Mouse (Mus musculus) small intestine, adult 2 months (tissue): ENCODE measurements around the gene Muc13. TPM values are rescaled to one million over a fixed set of nuclear protein-coding genes. Genes with fewer than 3 reads are reported as not detected.

Experiments used
- H3K27ac ChIP-seq: fragments of 200-500 bp; 2 replicates; pipeline ENCODE4 v1.5.1; 2012; ENCODE audit warnings: low read depth, low read length, control low read depth, inconsistent platforms; ENCODE audit not compliant: insufficient read depth
- H3K27me3 ChIP-seq: fragments of 200-500 bp; 2 replicates; pipeline ENCODE4 v1.6.1; 2012; ENCODE audit warnings: mild to moderate bottlenecking, moderate library complexity, low read length, inconsistent platforms; ENCODE audit not compliant: control insufficient read depth, insufficient read depth
- H3K36me3 ChIP-seq: fragments of 200-500 bp; 2 replicates; pipeline ENCODE4 v1.6.1; 2012; ENCODE audit warnings: mild to moderate bottlenecking, low read length, control low read depth, inconsistent platforms; ENCODE audit not compliant: control insufficient read depth, insufficient read depth
- H3K4me1 ChIP-seq: fragments of 200-500 bp; 2 replicates; pipeline ENCODE4 v1.6.1; 2012; ENCODE audit warnings: low read length, inconsistent platforms, mixed read lengths; ENCODE audit not compliant: control insufficient read depth, insufficient read depth, insufficient read length
- H3K4me3 ChIP-seq: fragments of 200-500 bp; 2 replicates; pipeline ENCODE4 v1.5.1; 2012; ENCODE audit warnings: low read depth, mild to moderate bottlenecking, control low read depth, inconsistent platforms, low read length, moderate library complexity
- CTCF ChIP-seq: fragments of 200-500 bp; IDR thresholded peaks from 2 replicates; pipeline ENCODE4 v1.5.1; 2012; ENCODE audit warnings: low read depth, mild to moderate bottlenecking, control low read depth, inconsistent platforms, low read length, moderate library complexity, mixed read lengths; ENCODE audit not compliant: insufficient replicate concordance, insufficient read length; ENCODE audit errors: extremely low read depth
- POLR2A ChIP-seq: fragments of 200-500 bp; IDR thresholded peaks from 2 replicates; pipeline ENCODE4 v1.6.1; 2012; ENCODE audit warnings: low read depth, mild to moderate bottlenecking, control low read depth, inconsistent platforms, low read length, moderate library complexity
- WGBS: fragments of 180-500 bp; shearing (Covaris S2); methylation state at CpG from one replicate; pipeline ENCODE4 v1.1.7; 2018; 5-methylcytosine and 5-hydroxymethylcytosine counted together
- polyA plus RNA-seq: library from polyadenylated mRNA; depleted of rRNA; stranded (reverse); fragments of >200 nt; gene quantifications from 2 replicates; pipeline ENCODE4 v1.2.3, GENCODE M21; 2012

Muc13 gene
- polyA plus RNA-seq, 1 experiment: 2,067 TPM

DNA sequence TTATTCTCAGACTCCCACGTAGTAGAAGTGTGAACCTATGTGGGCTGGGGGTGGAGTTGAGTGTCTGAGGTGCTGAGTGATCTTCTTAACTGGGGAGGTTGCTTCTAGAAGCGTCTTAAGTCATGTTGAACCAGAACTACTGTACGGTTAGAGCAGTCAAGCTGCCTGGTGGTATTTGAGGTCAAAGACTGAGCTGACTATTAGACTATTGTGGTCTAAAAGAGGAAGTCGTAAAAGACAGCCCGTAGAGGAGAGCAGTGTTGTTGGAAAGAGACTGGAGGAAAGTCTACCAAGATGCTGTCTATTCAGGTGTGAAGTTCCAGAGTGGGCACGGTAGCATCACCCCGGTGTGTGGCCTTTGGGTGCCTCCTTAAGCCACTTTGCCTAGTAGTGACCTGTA, 24.0 kb upstream of the Muc13 start:
- Histone ChIP-seq H3K36me3 (no peaks in the 10 kb centered on the region), H3K4me1 (peaks cover 41% of the 10 kb centered on the region; the same call in 1 of the 2 replicates), H3K27me3 (no peaks in the 10 kb centered on the region), H3K27ac (peak overlapping the region; percentile 38; the same call in 1 of the 2 replicates), H3K4me3 (no peak overlapping the region)
- WGBS: 40% methylated on average over 7 of the region's 7 CpGs
- TF ChIP-seq CTCF (no peak), POLR2A (no peak)

DNA sequence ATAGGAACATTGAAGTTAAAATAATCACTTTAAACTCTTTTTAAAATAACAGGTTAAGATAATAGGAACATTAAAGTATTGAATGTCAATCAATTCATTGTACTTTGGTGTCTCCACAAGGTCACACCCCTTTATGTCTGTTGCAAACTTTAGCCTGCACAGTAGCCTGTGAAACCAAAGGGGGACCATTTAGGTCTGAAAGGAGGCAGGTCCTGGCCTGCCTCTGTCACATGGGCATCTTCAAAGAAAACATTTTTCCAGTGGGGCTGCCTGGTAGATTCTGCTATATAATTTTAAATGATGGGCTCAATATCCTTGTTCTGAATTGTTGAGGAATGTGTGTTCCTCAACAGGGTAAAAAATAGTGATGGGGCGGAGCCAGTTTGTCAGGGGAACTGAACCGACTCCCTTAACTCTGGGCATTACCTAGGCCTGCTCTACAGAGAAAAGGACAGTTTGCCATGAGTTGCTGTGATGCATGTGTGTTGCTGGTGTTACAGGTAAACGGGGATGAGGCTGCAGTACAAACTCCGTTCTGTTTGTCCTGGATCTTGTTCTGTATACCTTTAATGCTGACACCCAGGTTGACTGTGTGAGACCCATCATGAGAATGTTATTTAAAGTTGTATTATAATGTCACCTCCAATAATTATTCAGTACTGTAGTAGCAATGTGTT, 22.9 kb upstream of the Muc13 start:
- Histone ChIP-seq H3K27me3 (no peaks in the 10 kb centered on the region), H3K27ac (no peak overlapping the region; the same call in 1 of the 2 replicates), H3K36me3 (no peaks in the 10 kb centered on the region), H3K4me3 (no peak overlapping the region), H3K4me1 (peaks cover 39% of the 10 kb centered on the region; the same call in 1 of the 2 replicates)
- TF ChIP-seq CTCF: no peak
- no peak for TF ChIP-seq POLR2A
- 81% methylated on average over 4 of the region's 4 CpGs for WGBS

GRCm38 (mm10) chr16:33772809-33773208, 21.0 kb upstream of the Muc13 start:
- WGBS: 29% methylated on average over 5 of the region's 5 CpGs
- peak overlapping the region; percentile 99 for H3K27ac ChIP-seq
- H3K4me3 ChIP-seq: no peak overlapping the region
- no peaks in the 10 kb centered on the region for H3K36me3 ChIP-seq
- TF ChIP-seq POLR2A (no peak), CTCF (no peak)
- H3K4me1 ChIP-seq: peaks cover 42% of the 10 kb centered on the region; the same call in 1 of the 2 replicates
- H3K27me3 ChIP-seq: no peaks in the 10 kb centered on the region

DNA sequence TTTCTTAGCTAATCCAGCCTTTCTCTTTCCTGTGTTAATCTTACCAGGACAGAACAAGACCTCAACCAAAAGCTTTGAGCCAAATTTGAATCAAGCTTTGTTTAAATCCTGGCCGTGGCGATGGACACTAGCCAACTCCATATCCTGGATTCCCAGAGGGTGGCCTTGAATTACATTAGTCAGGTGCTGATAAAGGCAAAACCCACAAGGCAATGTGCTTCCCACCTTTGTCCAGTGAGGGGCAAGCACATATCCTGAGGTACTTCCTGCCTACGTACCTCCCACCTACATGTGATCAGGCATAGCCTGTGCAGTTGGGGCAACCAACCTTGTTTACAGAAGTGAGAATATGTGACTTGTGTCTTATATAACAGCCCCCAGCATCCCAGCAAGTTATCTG, 18.9 kb upstream of the Muc13 start:
- Histone ChIP-seq H3K4me1 (peaks cover 34% of the 10 kb centered on the region; the same call in 1 of the 2 replicates), H3K36me3 (no peaks in the 10 kb centered on the region), H3K4me3 (no peak overlapping the region), H3K27ac (peak overlapping the region; percentile 52), H3K27me3 (no peaks in the 10 kb centered on the region)
- TF ChIP-seq CTCF (no peak), POLR2A (no peak)
- 21% methylated on average over 3 of the region's 3 CpGs for WGBS

- no peak for TF ChIP-seq POLR2A
- no peak for TF ChIP-seq CTCF
- Histone ChIP-seq H3K27ac (peak overlapping the region; percentile 98), H3K27me3 (no peaks in the 10 kb centered on the region), H3K4me1 (peaks cover 33% of the 10 kb centered on the region; the same call in 1 of the 2 replicates), H3K4me3 (no peak overlapping the region), H3K36me3 (no peaks in the 10 kb centered on the region)
- WGBS: 18% methylated on average over 1 of the region's 1 CpGs
Observed at GRCm38 (mm10) chr16:33775733-33776335, 18.0 kb upstream of the Muc13 start.

- TF ChIP-seq POLR2A: no peak
- TF ChIP-seq CTCF: no peak
- no peaks in the 10 kb centered on the region for H3K36me3 ChIP-seq
- H3K27me3 ChIP-seq: no peaks in the 10 kb centered on the region
- H3K27ac ChIP-seq: peak overlapping the region; percentile 99
- peaks cover 38% of the 10 kb centered on the region; the same call in 1 of the 2 replicates for H3K4me1 ChIP-seq
- 26% methylated on average over 7 of the region's 7 CpGs for WGBS
- no peak overlapping the region for H3K4me3 ChIP-seq
Observed at GRCm38 (mm10) chr16:33776766-33777529, 16.9 kb upstream of the Muc13 start.

DNA sequence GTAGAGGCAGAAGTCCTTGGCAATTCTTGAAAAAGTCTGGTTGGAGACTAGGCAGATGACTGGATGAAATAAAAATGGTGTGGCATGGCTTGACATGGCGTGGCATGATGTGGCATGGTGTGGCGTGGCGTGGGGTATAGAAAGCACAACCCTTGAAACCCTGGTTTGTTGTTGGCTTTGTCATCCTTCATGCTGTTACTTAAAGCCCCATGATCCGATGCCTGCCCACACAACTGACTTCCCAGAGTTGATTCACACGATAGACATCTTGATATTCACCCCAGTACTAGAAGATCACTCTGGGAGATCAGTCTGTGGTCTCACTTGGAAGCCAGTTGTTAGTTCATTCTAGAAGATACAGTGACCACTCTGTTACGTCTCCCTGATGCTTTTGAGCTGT, 16.2 kb upstream of the Muc13 start:
- H3K27ac ChIP-seq: peak overlapping the region; percentile 99
- 83% methylated on average over 6 of the region's 6 CpGs for WGBS
- no peak overlapping the region for H3K4me3 ChIP-seq
- no peaks in the 10 kb centered on the region for H3K27me3 ChIP-seq
- H3K36me3 ChIP-seq: no peaks in the 10 kb centered on the region
- peaks cover 38% of the 10 kb centered on the region; the same call in 1 of the 2 replicates for H3K4me1 ChIP-seq
- TF ChIP-seq POLR2A (no peak), CTCF (no peak)
